Mouse (Mus musculus) liver, embryonic 13.5 days (tissue): ENCODE data around the gene 4930595M18Rik. TPM values are rescaled to one million over a fixed set of nuclear protein-coding genes. Genes with fewer than 3 reads are reported as not detected.

Source experiments
- ATAC-seq: fragments of 200-750 bp; cut with Nextera tagmentation; 2 replicates; pipeline ENCODE4 v1.8.0; 2017; ENCODE audit warnings: low read depth, mild to moderate bottlenecking, moderate number of reproducible peaks, moderate library complexity
- DNase-seq: peaks from one replicate; pipeline ENCODE4 v3.0.0; 2022
- H3K27ac ChIP-seq: fragments of 300-500 bp; sonication (generic); 2 replicates; pipeline ENCODE4 v1.5.1; 2015; ENCODE audit warnings: moderate library complexity, mild to moderate bottlenecking, inconsistent platforms
- H3K27me3 ChIP-seq: fragments of 300-500 bp; sonication (generic); 2 replicates; pipeline ENCODE4 v1.6.1; 2015; ENCODE audit warnings: mild to moderate bottlenecking, inconsistent platforms
- H3K36me3 ChIP-seq: fragments of 300-500 bp; sonication (generic); 2 replicates; pipeline ENCODE4 v1.6.1; 2015; ENCODE audit warnings: mild to moderate bottlenecking, inconsistent platforms
- H3K4me1 ChIP-seq: fragments of 300-500 bp; sonication (generic); replicated peaks from 2 replicates; pipeline ENCODE4 v1.6.1; 2015; ENCODE audit warnings: inconsistent platforms
- H3K4me2 ChIP-seq: fragments of 300-500 bp; sonication (generic); 2 replicates; pipeline ENCODE4 v1.6.1; 2015; ENCODE audit warnings: inconsistent platforms, mild to moderate bottlenecking, moderate library complexity
- H3K4me3 ChIP-seq: fragments of 300-500 bp; sonication (generic); replicated peaks from 2 replicates; pipeline ENCODE4 v1.5.1; 2015; ENCODE audit warnings: mild to moderate bottlenecking, inconsistent platforms
- H3K9ac ChIP-seq: fragments of 300-500 bp; sonication (generic); 2 replicates; pipeline ENCODE4 v1.6.1; 2015; ENCODE audit warnings: mild to moderate bottlenecking, inconsistent platforms
- H3K9me3 ChIP-seq: fragments of 300-500 bp; sonication (generic); replicated peaks from 2 replicates; pipeline ENCODE4 v1.6.1; 2016; ENCODE audit warnings: inconsistent platforms
- WGBS: fragments of 180-500 bp; shearing (Covaris S2); methylation state at CpG from one replicate; pipeline ENCODE4 v1.1.7; 2015; ENCODE audit not compliant: insufficient replicate concordance; 5-methylcytosine and 5-hydroxymethylcytosine counted together
- polyA plus RNA-seq: library from polyadenylated mRNA; unstranded; fragments of >200 nt; fragmentation: Nextera tagmentation; extraction: Ambion mirVana; gene quantifications from 2 replicates; pipeline ENCODE4 v1.2.1, GENCODE M21; 2015

4930595M18Rik gene
- not detected in 2 replicates for polyA plus RNA-seq

DNA sequence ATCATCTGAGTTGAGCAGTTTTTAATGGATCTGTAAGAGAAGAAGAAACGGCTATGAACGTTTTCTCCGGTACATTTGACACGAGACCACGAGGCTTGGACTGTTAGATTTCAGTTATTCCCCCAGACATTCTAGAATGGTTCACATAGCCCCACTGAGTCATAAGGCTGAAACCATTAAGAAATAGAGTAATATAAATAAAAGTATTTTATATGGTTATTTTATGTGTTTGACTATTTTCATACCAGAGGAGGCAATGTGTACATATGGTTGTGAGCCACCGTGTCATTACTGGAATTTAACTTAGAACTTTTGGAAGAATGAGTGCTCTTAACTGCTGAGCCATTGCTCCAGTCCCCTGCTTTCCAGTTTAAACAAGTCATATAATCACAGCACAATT is at the start of gene 4930595M18Rik:
TSS of gene 4930595M18Rik (minus strand) at position 101 of the 400 bp plus-strand sequence.
- H3K4me2 ChIP-seq = no peak within 1 kb of the TSS
- no peak within 1 kb of the TSS for H3K4me3 ChIP-seq
- no peaks in the 10 kb centered on the region for H3K4me1 ChIP-seq
- no peaks in the 10 kb centered on the region for H3K27me3 ChIP-seq
- 79% methylated on average over 6 of the region's 6 CpGs for WGBS
- no peaks in the 10 kb centered on the region for H3K9me3 ChIP-seq
- no peak within 1 kb of the TSS for H3K27ac ChIP-seq
- no peak within 1 kb of the TSS for H3K9ac ChIP-seq
- ATAC-seq (no peak), DNase-seq (no peak)
- H3K36me3 ChIP-seq = no peaks in the 10 kb centered on the region

- Histone ChIP-seq H3K4me3 (no peak overlapping the region), H3K4me1 (no peaks in the 10 kb centered on the region), H3K36me3 (no peaks in the 10 kb centered on the region), H3K9me3 (no peaks in the 10 kb centered on the region), H3K9ac (no peak overlapping the region), H3K4me2 (no peak overlapping the region), H3K27ac (no peak overlapping the region), H3K27me3 (no peaks in the 10 kb centered on the region)
- DNase-seq (no peak), ATAC-seq (no peak)
Observed at GRCm38 (mm10) chrX:81472500-81472899, 14.6 kb upstream of the 4930595M18Rik start.
